Mouse (Mus musculus) cerebellum, adult 2 months (tissue): ENCODE data around the gene Gm17949. TPM values are rescaled to one million over a fixed set of nuclear protein-coding genes. Genes with fewer than 3 reads are reported as not detected.

Experiments
- DNase-seq, 2 experiments: peaks; one replicate each; pipeline ENCODE4 v3.0.0; 2021
- H3K27ac ChIP-seq: fragments of 200-500 bp; 2 replicates; pipeline ENCODE4 v1.5.1; 2012; ENCODE audit warnings: low read length, control low read depth, inconsistent platforms; ENCODE audit not compliant: insufficient read depth
- H3K27me3 ChIP-seq: fragments of 200-500 bp; 2 replicates; pipeline ENCODE4 v1.6.1; 2012; ENCODE audit warnings: inconsistent platforms, mild to moderate bottlenecking, low read length, moderate library complexity; ENCODE audit not compliant: control insufficient read depth, insufficient read depth
- H3K4me1 ChIP-seq: fragments of 200-500 bp; 2 replicates; pipeline ENCODE4 v1.6.1; 2011; ENCODE audit warnings: low read length; ENCODE audit not compliant: control insufficient read depth, insufficient read depth
- H3K4me3 ChIP-seq: fragments of 200-500 bp; replicated peaks from 2 replicates; pipeline ENCODE3; 2011; ENCODE audit warnings: mild to moderate bottlenecking, low read depth, low read length, control low read depth; ENCODE audit not compliant: insufficient read depth
- CTCF ChIP-seq: fragments of 200-500 bp; IDR thresholded peaks from 2 replicates; pipeline ENCODE4 v1.5.1; 2011; ENCODE audit warnings: low read depth, mild to moderate bottlenecking, control low read depth, low read length, moderate library complexity, borderline replicate concordance; ENCODE audit not compliant: insufficient read depth
- POLR2A ChIP-seq: fragments of 200-500 bp; IDR thresholded peaks from 2 replicates; pipeline ENCODE4 v1.6.1; 2011; ENCODE audit warnings: low read length, control low read depth, borderline replicate concordance; ENCODE audit not compliant: insufficient read depth
- WGBS: fragments of 180-500 bp; shearing (Covaris S2); methylation state at CpG from one replicate; pipeline ENCODE4 v1.1.7; 2018; 5-methylcytosine and 5-hydroxymethylcytosine counted together
- polyA plus RNA-seq: library from polyadenylated mRNA; depleted of rRNA; stranded (reverse); fragments of >200 nt; gene quantifications from 2 replicates; pipeline ENCODE4 v1.2.3, GENCODE M21; 2012

The Gm17949 gene
- polyA plus RNA-seq, 1 experiment, result 0.34 TPM

- no peak for TF ChIP-seq CTCF
- no peak for TF ChIP-seq POLR2A
- Histone ChIP-seq H3K4me1 (peaks cover 5% of the 10 kb centered on the region; the same call in 1 of the 2 replicates), H3K27me3 (no peaks in the 10 kb centered on the region), H3K27ac (no peak overlapping the region), H3K4me3 (no peak overlapping the region)
- no peak for DNase-seq
- WGBS, result 42% methylated on average over 3 of the region's 3 CpGs
Observed at GRCm38 (mm10) chr17:56986105-56986805, 25.0 kb upstream of the Gm17949 start.

GRCm38 (mm10) chr17:56988441-56988840, 22.8 kb upstream of the Gm17949 start:
- H3K4me1 ChIP-seq, result peaks cover 5% of the 10 kb centered on the region; the same call in 1 of the 2 replicates
- no peak for DNase-seq
- H3K27me3 ChIP-seq, result no peaks in the 10 kb centered on the region
- no peak overlapping the region for H3K27ac ChIP-seq
- 80% methylated on average over 7 of the region's 7 CpGs for WGBS
- no peak for TF ChIP-seq POLR2A
- no peak for TF ChIP-seq CTCF
- no peak overlapping the region for H3K4me3 ChIP-seq

- TF ChIP-seq POLR2A (no peak), CTCF (no peak)
- no peaks in the 10 kb centered on the region for H3K27me3 ChIP-seq
- WGBS, result 71% methylated on average over 7 of the region's 7 CpGs
- H3K4me1 ChIP-seq, result peaks cover 5% of the 10 kb centered on the region; the same call in 1 of the 2 replicates
- DNase-seq, result peak in 1 of 2 experiments; percentile 13
- H3K4me3 ChIP-seq, result no peak overlapping the region
- no peak overlapping the region for H3K27ac ChIP-seq
Observed at GRCm38 (mm10) chr17:56988921-56989430, 22.3 kb upstream of the Gm17949 start.

GRCm38 (mm10) chr17:56989467-56990114, 21.7 kb upstream of the Gm17949 start:
- peak overlapping the region; percentile 24; the same call in 1 of the 2 replicates for H3K27ac ChIP-seq
- WGBS, result 1% methylated on average over 25 of the region's 25 CpGs
- H3K27me3 ChIP-seq, result no peaks in the 10 kb centered on the region
- TF ChIP-seq POLR2A (0 out of 2 replicates have a peak, but pooled peaks have one; percentile 41), CTCF (no peak)
- peak overlapping the region; percentile 88 for H3K4me3 ChIP-seq
- peak in 1 of 2 experiments; percentile 86 for DNase-seq
- peaks cover 5% of the 10 kb centered on the region; the same call in 1 of the 2 replicates for H3K4me1 ChIP-seq

GRCm38 (mm10) chr17:56990115-56990746, 21.0 kb upstream of the Gm17949 start, which contains the start of gene Clpp:
Gene Clpp (plus strand): TSS chr17:56990305.
- under 1% methylated on average over 52 of the region's 52 CpGs for WGBS
- H3K27me3 ChIP-seq, result no peaks in the 10 kb centered on the region

GRCm38 (mm10) chr17:56990966-56991365, 20.3 kb upstream of the Gm17949 start:
- WGBS, result 71% methylated on average over 2 of the region's 2 CpGs
- H3K4me1 ChIP-seq, result peaks cover 5% of the 10 kb centered on the region; the same call in 1 of the 2 replicates
- TF ChIP-seq POLR2A, result no peak
- no peak for TF ChIP-seq CTCF
- H3K27me3 ChIP-seq, result no peaks in the 10 kb centered on the region
- no peak overlapping the region; the same call in 1 of the 2 replicates for H3K27ac ChIP-seq
- peak in 1 of 2 experiments; percentile 11 for DNase-seq
- H3K4me3 ChIP-seq, result peak overlapping the region; percentile 88

More at GRCm38 (mm10) chr17:56990115-56990746, 21.0 kb upstream of the Gm17949 start, which contains the start of gene Clpp:
- peaks cover 5% of the 10 kb centered on the region; the same call in 1 of the 2 replicates for H3K4me1 ChIP-seq
- H3K27ac ChIP-seq, result peak within 1 kb of the TSS; percentile 84
- peak; percentile 94 to 97 for DNase-seq
- TF ChIP-seq POLR2A (peak; percentile 97), CTCF (no peak)
- peak within 1 kb of the TSS; percentile 88 for H3K4me3 ChIP-seq

GRCm38 (mm10) chr17:56995046-56995445, 16.2 kb upstream of the Gm17949 start:
- TF ChIP-seq POLR2A, result no peak
- no peak for TF ChIP-seq CTCF
- Histone ChIP-seq H3K4me1 (peaks cover 5% of the 10 kb centered on the region; the same call in 1 of the 2 replicates), H3K27ac (no peak overlapping the region), H3K27me3 (no peaks in the 10 kb centered on the region), H3K4me3 (no peak overlapping the region)
- DNase-seq, result peak in 1 of 2 experiments; percentile 6
- 84% methylated on average over 8 of the region's 8 CpGs for WGBS
